9 mouse cellular contexts compared by ENCODE assay signal in the genomic region with DNA sequence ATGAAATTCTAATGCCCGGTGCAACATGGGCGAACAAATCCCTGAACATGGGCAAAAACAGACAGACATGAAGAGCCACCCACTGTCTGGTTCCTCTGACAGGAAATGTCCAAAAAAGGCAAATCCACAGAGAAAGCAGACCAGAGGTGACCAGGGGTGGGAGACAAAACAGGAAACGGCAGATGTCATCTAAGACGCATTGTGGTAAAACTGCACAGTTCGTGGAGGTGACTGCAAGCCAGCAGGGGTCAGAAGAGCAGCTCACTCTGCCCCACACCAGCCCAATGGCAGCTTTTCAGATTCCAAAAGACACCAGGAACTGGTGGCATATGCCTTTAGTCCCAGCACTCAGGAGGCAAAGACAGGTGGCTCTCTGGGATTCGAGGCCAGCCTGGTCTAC. TPM values are rescaled to one million over a fixed set of nuclear protein-coding genes. Genes with fewer than 3 reads are reported as not detected.
A peak's percentile ranks its signal among the peaks of the same experiment; 100 is the strongest.
DNase-seq lines count a peak whose midpoint lies in the region; ATAC-seq and TF ChIP-seq lines count a peak whose summit lies in the region.
"Had no signal": no experiment of that assay in that cellular context is flagged by ENCODE, and none has a peak within 500 bp of the region (broad histone marks: within the 10 kb centered on the region; RNA-seq: fewer than 3 reads in every experiment).

No protein-coding gene starts in this region.

- no peak for ATAC-seq in forebrain, postnatal 0 days
- no peak for ATAC-seq in forebrain, embryonic 14.5 days
- ATAC-seq in granulocyte monocyte progenitor cell, adult 5-6 weeks (replicated peaks; ENCODE audit: poor library complexity, severe bottlenecking) = peak; percentile 65

- H3K9me3 ChIP-seq in forebrain, postnatal 0 days (ENCODE audit: low read length) = no peaks in the 10 kb centered on the region
- H3K9me3 ChIP-seq in forebrain, embryonic 14.5 days (replicated peaks; ENCODE audit: control insufficient read depth, low read length) = no peaks in the 10 kb centered on the region

- DNase-seq in forebrain, postnatal 0 days = no peak
- no peak for DNase-seq in forebrain, embryonic 14.5 days (ENCODE audit: low spot score)
- DNase-seq in 416B (ENCODE audit: low read depth) = peak; percentile 82
- no peak for DNase-seq in cerebellum, adult 2 months
- no peak for DNase-seq in embryo, embryonic 10.5 days (ENCODE audit: low spot score)
- DNase-seq in right cerebral cortex, postnatal 36 days (ENCODE audit: low spot score in 2 of 2) = no peak

- TF ChIP-seq CTCF in forebrain, postnatal 0 days (IDR thresholded peaks at IDR 0.05; ENCODE audit: low read depth) = no peak
- no peak for TF ChIP-seq CTCF in cerebellum, adult 2 months (IDR thresholded peaks at IDR 0.05; ENCODE audit: borderline replicate concordance, insufficient read depth, low read depth, low read length)

- H3K36me3 ChIP-seq in forebrain, postnatal 0 days (ENCODE audit: insufficient read depth) = peaks cover 11% of the 10 kb centered on the region
- H3K36me3 ChIP-seq in forebrain, embryonic 14.5 days (ENCODE audit: control insufficient read depth, insufficient read depth, low read length) = peaks cover 25% of the 10 kb centered on the region
- peaks cover 54% of the 10 kb centered on the region for H3K36me3 ChIP-seq in macrophage (ENCODE audit: inconsistent target)

- H3K4me3 ChIP-seq in forebrain, postnatal 0 days (ENCODE audit: low read depth, low read length) = no peak overlapping the region
- H3K4me3 ChIP-seq in forebrain, embryonic 14.5 days (ENCODE audit: low read depth, low read length) = no peak overlapping the region
- H3K4me3 ChIP-seq in macrophage (ENCODE audit: inconsistent target) = no peak overlapping the region
- H3K4me3 ChIP-seq in cerebellum, adult 2 months (replicated peaks; ENCODE audit: insufficient read depth, low read depth, low read length) = no peak overlapping the region
- H3K4me3 ChIP-seq: erythroblast, embryonic 14.5 days had no signal

- no peaks in the 10 kb centered on the region for H3K27me3 ChIP-seq in forebrain, postnatal 0 days (ENCODE audit: insufficient read depth, low read length)
- no peaks in the 10 kb centered on the region for H3K27me3 ChIP-seq in forebrain, embryonic 14.5 days (replicated peaks; ENCODE audit: control insufficient read depth, insufficient read depth, low read length)
- H3K27me3 ChIP-seq in cerebellum, adult 2 months (ENCODE audit: control insufficient read depth, insufficient read depth, low read length) = no peaks in the 10 kb centered on the region

- peaks cover 8% of the 10 kb centered on the region; the same call in 1 of the 2 replicates for H3K4me1 ChIP-seq in forebrain, postnatal 0 days (ENCODE audit: insufficient read depth)
- H3K4me1 ChIP-seq in forebrain, embryonic 14.5 days (ENCODE audit: control insufficient read depth, insufficient read depth, low read length) = peaks cover 20% of the 10 kb centered on the region
- peaks cover 12% of the 10 kb centered on the region for H3K4me1 ChIP-seq in cerebellum, adult 2 months (ENCODE audit: control insufficient read depth, insufficient read depth, low read length)

- WGBS in forebrain, postnatal 0 days = 68% methylated on average over 6 of the region's 6 CpGs
- 65% methylated on average over 6 of the region's 6 CpGs for WGBS in forebrain, embryonic 14.5 days
- 23% methylated on average over 6 of the region's 6 CpGs for whole genome bisulfite sequencing in macrophage (ENCODE audit: missing documents)
- WGBS in cerebellum, adult 2 months = 52% methylated on average over 6 of the region's 6 CpGs

- no peak overlapping the region for H3K9ac ChIP-seq in forebrain, postnatal 0 days
- H3K9ac ChIP-seq in forebrain, embryonic 14.5 days (ENCODE audit: low read length) = no peak overlapping the region

- H3K27ac ChIP-seq in forebrain, postnatal 0 days (ENCODE audit: low read depth, low read length) = 0 out of 2 replicates have a peak overlapping the region, but pooled peaks have one; percentile 40
- no peak overlapping the region for H3K27ac ChIP-seq in forebrain, embryonic 14.5 days (ENCODE audit: low read depth, low read length)
- H3K27ac ChIP-seq in macrophage = peak overlapping the region; percentile 93
- H3K27ac ChIP-seq in cerebellum, adult 2 months (ENCODE audit: insufficient read depth, low read length) = no peak overlapping the region

- TF ChIP-seq POLR2A in cerebellum, adult 2 months (IDR thresholded peaks at IDR 0.05; ENCODE audit: borderline replicate concordance, insufficient read depth, low read length) = no peak

- peaks cover 66% of the 10 kb centered on the region for H3K79me2 ChIP-seq in macrophage (ENCODE audit: inconsistent target)

- no peak overlapping the region for H3K4me2 ChIP-seq in forebrain, postnatal 0 days (ENCODE audit: low read depth)
- H3K4me2 ChIP-seq in forebrain, embryonic 14.5 days (ENCODE audit: low read length) = no peak overlapping the region

RNA-seq across cellular contexts. Expression of gene Cotl1, which starts 28.4 kb away (rescaled TPM):
- total RNA-seq in forebrain, postnatal 0 days (2014; rRNA removed) = 177 and 224 TPM in 2 replicates
- polyA plus RNA-seq in forebrain, postnatal 0 days (2015; fragmentation: Nextera tagmentation; extraction: Ambion mirVana) = 134 and 156 TPM in 2 replicates
- 403 and 455 TPM in 2 replicates for polyA plus RNA-seq in forebrain, embryonic 14.5 days (2014; fragmentation: Nextera tagmentation; extraction: Ambion mirVana)
- 136 and 152 TPM in 2 replicates for total RNA-seq in granulocyte monocyte progenitor cell, adult 5-6 weeks (2014; fragmentation: Nextera tagmentation)
- 127 and 150 TPM in 2 replicates for total RNA-seq in granulocyte monocyte progenitor cell, adult 5-6 weeks (2017)
- total RNA-seq in macrophage (2018; cell fraction: chromatin; rRNA removed) = 100 to 1,000 TPM in 1 of 26 experiments, 10 to 100 TPM in 24, 1 to 10 TPM in 1; 9.6 to 147 (median 49.2) TPM
- total RNA-seq in macrophage (2018; cell fraction: cytosol; rRNA removed) = 100 to 1,000 TPM; 588 to 806 (median 705) TPM
- 100 to 1,000 TPM in 24 of 26 experiments, 10 to 100 TPM in 2; 50.1 to 383 (median 147) TPM for total RNA-seq in macrophage (2018; cell fraction: nucleus; rRNA removed)
- 407 to 941 TPM (median 598 TPM) in 3 replicates for polyA plus RNA-seq in macrophage (2018)
- 149 and 156 TPM in 2 replicates for polyA plus RNA-seq in cerebellum, adult 2 months (2012; rRNA removed)

RNA-seq across cellular contexts. Expression of gene Tldc1, which starts 33.7 kb away (rescaled TPM):
- 21.0 and 21.1 TPM in 2 replicates for total RNA-seq in forebrain, postnatal 0 days (2014; rRNA removed)
- polyA plus RNA-seq in forebrain, postnatal 0 days (2015; fragmentation: Nextera tagmentation; extraction: Ambion mirVana) = 6.8 and 9.4 TPM in 2 replicates
- 5.1 and 6.0 TPM in 2 replicates for polyA plus RNA-seq in forebrain, embryonic 14.5 days (2014; fragmentation: Nextera tagmentation; extraction: Ambion mirVana)
- 7.5 and 11.2 TPM in 2 replicates for total RNA-seq in granulocyte monocyte progenitor cell, adult 5-6 weeks (2014; fragmentation: Nextera tagmentation)
- 2.2 and 3.9 TPM in 2 replicates for total RNA-seq in granulocyte monocyte progenitor cell, adult 5-6 weeks (2017)
- total RNA-seq in macrophage (2018; cell fraction: chromatin; rRNA removed) = 10 to 100 TPM in 13 of 26 experiments, 1 to 10 TPM in 13; 3.9 to 19.4 (median 10.4) TPM
- total RNA-seq in macrophage (2018; cell fraction: cytosol; rRNA removed) = 10 to 100 TPM in 17 of 26 experiments, 1 to 10 TPM in 9; 4.5 to 18.2 (median 11.5) TPM
- 10 to 100 TPM in 14 of 26 experiments, 1 to 10 TPM in 12; 2.6 to 19.0 (median 10.9) TPM for total RNA-seq in macrophage (2018; cell fraction: nucleus; rRNA removed)
- polyA plus RNA-seq in macrophage (2018) = 9.6 to 10.4 TPM (median 10.1 TPM) in 3 replicates
- 10.8 and 11.0 TPM in 2 replicates for polyA plus RNA-seq in cerebellum, adult 2 months (2012; rRNA removed)

RNA-seq across cellular contexts. Expression of gene Klhl36, which starts 50.1 kb away (rescaled TPM):
- total RNA-seq in forebrain, postnatal 0 days (2014; rRNA removed) = 18.7 and 23.0 TPM in 2 replicates
- polyA plus RNA-seq in forebrain, postnatal 0 days (2015; fragmentation: Nextera tagmentation; extraction: Ambion mirVana) = 18.0 and 20.3 TPM in 2 replicates
- polyA plus RNA-seq in forebrain, embryonic 14.5 days (2014; fragmentation: Nextera tagmentation; extraction: Ambion mirVana) = 11.9 and 12.5 TPM in 2 replicates
- 2.5 and 5.3 TPM in 2 replicates for total RNA-seq in granulocyte monocyte progenitor cell, adult 5-6 weeks (2014; fragmentation: Nextera tagmentation)
- 3.5 and 6.7 TPM in 2 replicates for total RNA-seq in granulocyte monocyte progenitor cell, adult 5-6 weeks (2017)
- 10 to 100 TPM in 7 of 26 experiments, 1 to 10 TPM in 18, under 1 TPM in 1; 0.70 to 12.8 (median 6.1) TPM for total RNA-seq in macrophage (2018; cell fraction: chromatin; rRNA removed)
- 1 to 10 TPM; 1.8 to 9.2 (median 6.8) TPM for total RNA-seq in macrophage (2018; cell fraction: cytosol; rRNA removed)
- total RNA-seq in macrophage (2018; cell fraction: nucleus; rRNA removed) = 1 to 10 TPM in 25 of 26 experiments, under 1 TPM in 1; 0.93 to 9.8 (median 5.3) TPM
- 2.8 to 6.7 TPM (median 5.1 TPM) in 3 replicates for polyA plus RNA-seq in macrophage (2018)
- polyA plus RNA-seq in cerebellum, adult 2 months (2012; rRNA removed) = 12.7 and 15.3 TPM in 2 replicates

Comparison
In these comparisons a context has a peak if more than half of its experiments do, and no peak if none do; other contexts are left out.
1. H3K27ac ChIP-seq: peak in forebrain, postnatal 0 days (single experiment) and macrophage (single experiment); none in forebrain, embryonic 14.5 days (single experiment) and cerebellum, adult 2 months (single experiment).